Mouse (Mus musculus): Measurements from ENCODE around the gene Dlk1.
"Not testable (repeated sequence)": the region's sequence is repeated elsewhere in the genome, so short reads cannot be mapped to it uniquely, and the experiment has no call there.

Gene Dlk1

GRCm38 (mm10) chr12:109475501-109475900 is 22.9 kb downstream of the Dlk1 start:
- no peak for DNase-seq (ENCODE audit: low read depth, low spot score)

GRCm38 (mm10) chr12:109486525-109486924 is 33.9 kb downstream of the Dlk1 start:
- not testable (repeated sequence) for DNase-seq (ENCODE audit: low read depth, low spot score)

GRCm38 (mm10) chr12:109491701-109492100 is 39.1 kb downstream of the Dlk1 start:
- no peak for DNase-seq (ENCODE audit: low read depth, low spot score)

GRCm38 (mm10) chr12:109493381-109493780 is 40.8 kb downstream of the Dlk1 start:
- no peak for DNase-seq (ENCODE audit: low read depth, low spot score)

GRCm38 (mm10) chr12:109495016-109495644 is 42.5 kb downstream of the Dlk1 start:
- DNase-seq (ENCODE audit: low read depth, low spot score), result no peak

GRCm38 (mm10) chr12:109496397-109496796 is 43.8 kb downstream of the Dlk1 start:
- DNase-seq (ENCODE audit: low read depth, low spot score), result no peak

- no peak for DNase-seq (ENCODE audit: low read depth, low spot score)
Observed at GRCm38 (mm10) chr12:109500992-109501391, 48.4 kb downstream of the Dlk1 start.

GRCm38 (mm10) chr12:109502360-109503040 is 49.9 kb downstream of the Dlk1 start:
- no peak for DNase-seq (ENCODE audit: low read depth, low spot score)

GRCm38 (mm10) chr12:109507693-109508092 is 55.1 kb downstream of the Dlk1 start:
- DNase-seq (ENCODE audit: low read depth, low spot score), result no peak

GRCm38 (mm10) chr12:109508495-109509454 is 56.2 kb downstream of the Dlk1 start:
- no peak for DNase-seq (ENCODE audit: low read depth, low spot score)

- DNase-seq (ENCODE audit: low read depth, low spot score), result no peak
Observed at GRCm38 (mm10) chr12:109509531-109510137, 57.0 kb downstream of the Dlk1 start.

GRCm38 (mm10) chr12:109510247-109510646 is 57.6 kb downstream of the Dlk1 start:
- no peak for DNase-seq (ENCODE audit: low read depth, low spot score)

GRCm38 (mm10) chr12:109511456-109511855 is 58.8 kb downstream of the Dlk1 start:
- DNase-seq (ENCODE audit: low read depth, low spot score), result no peak

- no peak for DNase-seq (ENCODE audit: low read depth, low spot score)
Observed at GRCm38 (mm10) chr12:109512151-109512907, 59.7 kb downstream of the Dlk1 start.

Data from embryo, embryonic 11.5 days (tissue).